Mouse (Mus musculus) bone marrow macrophage, adult 2 months (primary cell): ENCODE data around the gene Etfa.

Source experiments
- CTCF ChIP-seq: IDR thresholded peaks from 2 replicates; pipeline ENCODE4 v1.5.1; 2012; ENCODE audit warnings: low read depth, mild to moderate bottlenecking, low read length, moderate library complexity
- POLR2A ChIP-seq: IDR thresholded peaks from 2 replicates; pipeline ENCODE4 v1.6.1; 2012; ENCODE audit warnings: mild to moderate bottlenecking, low read depth, low read length, borderline replicate concordance

GRCm38 (mm10) chr9:55423451-55424424, 88.3 kb downstream of the Etfa start:
- TF ChIP-seq POLR2A = no peak
- no peak for TF ChIP-seq CTCF
